Mouse (Mus musculus) CD8-positive naive resting alpha-beta T cell, adult 57 days (primary cell): ENCODE results near the gene Cdyl2. TPM values are rescaled to one million over a fixed set of nuclear protein-coding genes. Genes with fewer than 3 reads are reported as not detected.

ENCODE experiments used
- total RNA-seq: library from RNA; stranded (reverse); gene quantifications from one replicate; pipeline ENCODE4 v1.2.4, GENCODE M21; 2023

Gene Cdyl2
- 12.6 TPM for total RNA-seq

DNA sequence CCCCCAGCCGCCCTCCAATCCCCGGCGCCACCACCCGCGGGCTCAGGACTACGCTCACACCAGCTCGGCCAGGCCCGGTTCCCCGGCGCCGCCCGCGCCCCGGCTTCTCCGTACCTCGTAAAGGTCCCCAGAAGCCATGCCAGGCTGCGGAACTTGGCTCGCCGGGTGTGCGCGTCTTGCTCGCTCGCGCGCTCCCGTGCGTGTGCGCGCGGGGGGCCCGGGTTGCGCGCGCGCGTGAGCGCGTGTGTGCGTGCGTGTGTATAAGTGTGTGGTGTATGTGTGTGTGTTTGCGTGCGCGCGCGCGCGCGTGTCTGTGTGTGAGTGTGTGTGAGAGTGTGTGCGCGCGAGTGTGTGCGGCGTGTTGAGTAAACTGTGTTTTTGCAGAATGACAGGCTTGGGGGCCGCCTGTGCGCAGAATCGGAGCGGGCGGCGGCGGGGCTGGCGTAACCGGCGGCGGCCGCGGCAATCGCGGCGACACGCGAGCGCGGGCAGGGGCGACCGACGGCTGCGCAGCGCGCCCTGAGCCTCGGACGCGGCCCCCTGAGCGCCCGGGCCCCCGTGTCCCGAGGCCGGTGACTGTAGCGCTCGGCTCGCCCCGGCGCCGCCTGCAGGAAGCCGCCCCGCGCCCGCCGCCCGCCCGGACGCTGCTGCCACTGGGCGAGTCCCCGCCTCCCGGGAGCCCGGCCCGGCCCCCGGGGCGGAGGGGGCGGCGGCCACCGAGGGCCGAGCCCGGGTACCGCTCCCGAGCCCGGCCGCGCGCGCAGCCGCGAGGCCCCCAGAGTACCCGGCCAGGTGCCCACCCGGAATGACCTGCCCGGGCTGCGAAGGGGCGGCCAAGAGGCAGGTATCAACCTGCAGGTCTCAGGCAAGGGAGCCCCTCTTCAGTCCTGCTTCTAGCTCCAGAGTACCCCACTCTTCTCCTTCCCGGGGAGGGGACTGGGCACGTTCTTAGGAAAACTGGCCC is at the start of gene Cdyl2:
Gene Cdyl2, minus strand, starts transcription at position 308 of the 964 bp plus-strand sequence.

Other genes starting within 250 kb of the Cdyl2 start
- gene Dynlrb2, start 228.0 kb downstream of the Cdyl2 start, total RNA-seq = not detected
- gene Cmc2, start 188.5 kb upstream of the Cdyl2 start, total RNA-seq = 6.1 TPM
- gene Cenpn, start 188.7 kb upstream of the Cdyl2 start, total RNA-seq = 1.9 TPM
- gene Atmin, start 210.4 kb upstream of the Cdyl2 start, total RNA-seq = 16.1 TPM
- 0.15 TPM for gene 1700030J22Rik, start 246.0 kb upstream of the Cdyl2 start, total RNA-seq